Mouse (Mus musculus) embryonic facial prominence, embryonic 13.5 days (tissue): Measurements from ENCODE around the gene Crk. TPM values are rescaled to one million over a fixed set of nuclear protein-coding genes. Genes with fewer than 3 reads are reported as not detected.

Experiments used
- ATAC-seq: fragments of 200-750 bp; cut with Nextera tagmentation; 2 replicates; pipeline ENCODE4 v1.8.0; 2017; ENCODE audit warnings: low read depth; ENCODE audit not compliant: insufficient number of reproducible peaks, insufficient read depth, low FRiP score, low TSS enrichment
- H3K27ac ChIP-seq: fragments of 300-500 bp; sonication (generic); 2 replicates; pipeline ENCODE4 v1.5.1; 2015; ENCODE audit warnings: moderate library complexity, mild to moderate bottlenecking, inconsistent platforms
- H3K27me3 ChIP-seq: fragments of 300-500 bp; sonication (generic); 2 replicates; pipeline ENCODE4 v1.6.1; 2015; ENCODE audit warnings: mild to moderate bottlenecking, inconsistent platforms
- H3K36me3 ChIP-seq: fragments of 300-500 bp; sonication (generic); 2 replicates; pipeline ENCODE4 v1.6.1; 2015; ENCODE audit warnings: mild to moderate bottlenecking, inconsistent platforms
- H3K4me1 ChIP-seq: fragments of 300-500 bp; sonication (generic); 2 replicates; pipeline ENCODE4 v1.6.1; 2015; ENCODE audit warnings: inconsistent platforms
- H3K4me2 ChIP-seq: fragments of 300-500 bp; sonication (generic); 2 replicates; pipeline ENCODE4 v1.6.1; 2015; ENCODE audit warnings: moderate library complexity, mild to moderate bottlenecking, inconsistent platforms
- H3K4me3 ChIP-seq: fragments of 300-500 bp; sonication (generic); 2 replicates; pipeline ENCODE4 v1.5.1; 2015; ENCODE audit warnings: mild to moderate bottlenecking, inconsistent platforms
- H3K9ac ChIP-seq: fragments of 300-500 bp; sonication (generic); 2 replicates; pipeline ENCODE4 v1.6.1; 2015; ENCODE audit warnings: mild to moderate bottlenecking, inconsistent platforms
- H3K9me3 ChIP-seq: fragments of 300-500 bp; sonication (generic); 2 replicates; pipeline ENCODE4 v1.6.1; 2016; ENCODE audit warnings: inconsistent platforms
- WGBS: fragments of 180-500 bp; shearing (Covaris S2); methylation state at CpG from one replicate; pipeline ENCODE4 v1.1.7; 2015; ENCODE audit warnings: mixed read lengths; 5-methylcytosine and 5-hydroxymethylcytosine counted together
- polyA plus RNA-seq: library from polyadenylated mRNA; unstranded; fragments of >200 nt; fragmentation: Nextera tagmentation; extraction: Ambion mirVana; gene quantifications from 2 replicates; pipeline ENCODE4 v1.2.1, GENCODE M21; 2015

The Crk gene
- polyA plus RNA-seq = 123 and 136 TPM in 2 replicates

- Histone ChIP-seq H3K4me1 (peaks cover 16% of the 10 kb centered on the region), H3K4me3 (peak within 1 kb of the TSS; percentile 99), H3K9me3 (no peaks in the 10 kb centered on the region), H3K4me2 (peak within 1 kb of the TSS; percentile 71), H3K9ac (peak within 1 kb of the TSS; percentile 95), H3K27me3 (no peaks in the 10 kb centered on the region), H3K27ac (peak within 1 kb of the TSS; percentile 95), H3K36me3 (peaks cover 15% of the 10 kb centered on the region)
- peak; percentile 96 for ATAC-seq
- under 1% methylated on average over 55 of the region's 55 CpGs for WGBS
These were observed at the start of gene Crk for GRCm38 (mm10) chr11:75678747-75679438. Crk (plus strand) TSS chr11:75679259.

DNA sequence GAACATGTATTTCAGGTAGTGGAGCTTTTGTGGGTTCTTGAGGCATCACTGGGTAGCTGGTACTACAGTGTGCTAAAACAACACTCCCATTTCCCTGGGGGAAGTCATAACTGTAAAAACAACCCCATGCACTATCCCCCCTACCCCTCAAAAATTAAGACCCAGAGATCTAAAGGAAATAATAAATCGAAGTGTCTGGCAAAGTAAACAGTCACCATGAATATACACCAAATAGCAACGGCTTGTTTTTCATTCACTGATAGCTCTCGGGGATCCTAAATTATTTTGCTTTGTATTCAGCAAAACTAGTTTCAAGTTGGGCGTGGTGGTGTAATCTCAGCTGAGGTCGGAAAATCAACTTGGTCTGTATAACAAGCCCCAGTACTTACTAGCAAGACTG, 49.0 kb upstream of the Crk start:
- H3K4me1 ChIP-seq = peaks cover 25% of the 10 kb centered on the region
- no peak for ATAC-seq
- peak overlapping the region; percentile 81 for H3K9ac ChIP-seq
- 10% methylated on average over 5 of the region's 5 CpGs for WGBS
- no peaks in the 10 kb centered on the region for H3K9me3 ChIP-seq
- H3K4me3 ChIP-seq = peak overlapping the region; percentile 75
- peak overlapping the region; percentile 78 for H3K27ac ChIP-seq
- H3K36me3 ChIP-seq = peaks cover 34% of the 10 kb centered on the region
- peak overlapping the region; percentile 86 for H3K4me2 ChIP-seq
- H3K27me3 ChIP-seq = no peaks in the 10 kb centered on the region

DNA sequence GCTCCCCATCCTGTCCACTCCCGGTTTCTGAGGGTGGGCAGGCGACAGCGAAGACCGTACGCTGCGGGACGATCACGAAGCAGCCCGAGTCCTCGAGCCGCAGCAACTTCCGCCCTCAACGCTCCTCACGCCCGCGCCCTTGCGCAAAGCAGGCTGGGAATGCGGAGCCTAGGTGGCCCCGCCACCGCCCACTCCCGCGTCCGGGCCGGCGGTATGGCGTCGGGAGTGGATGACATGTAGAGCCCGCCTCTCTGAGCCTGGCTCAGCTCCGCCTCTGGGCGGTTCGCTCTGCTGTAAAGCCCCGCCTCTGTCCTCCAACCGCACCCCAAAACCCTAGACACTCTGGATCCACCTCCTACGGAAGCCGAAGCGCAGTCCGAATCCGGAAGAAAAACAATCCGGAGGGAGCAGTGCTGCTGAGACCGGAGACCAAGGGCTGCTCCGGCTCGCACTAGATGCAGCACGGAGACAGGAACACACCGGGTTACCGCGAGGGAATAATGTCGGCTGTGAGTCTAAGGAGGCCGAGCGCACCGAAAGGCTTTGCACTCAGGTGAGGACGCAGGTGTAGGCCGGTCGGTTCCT, 48.3 kb upstream of the Crk start, which contains the start of gene Inpp5k:
TSS of gene Inpp5k (plus strand) at position 344 of the 585 bp plus-strand sequence.
- H3K4me2 ChIP-seq = peak within 1 kb of the TSS; percentile 86
- H3K27me3 ChIP-seq = no peaks in the 10 kb centered on the region
- peak within 1 kb of the TSS; percentile 78 for H3K27ac ChIP-seq
- peak; percentile 100 for ATAC-seq
- peaks cover 33% of the 10 kb centered on the region for H3K36me3 ChIP-seq
- peaks cover 31% of the 10 kb centered on the region for H3K4me1 ChIP-seq
- H3K9me3 ChIP-seq = no peaks in the 10 kb centered on the region
- WGBS = under 1% methylated on average over 53 of the region's 53 CpGs
- H3K9ac ChIP-seq = peak within 1 kb of the TSS; percentile 81
- H3K4me3 ChIP-seq = peak within 1 kb of the TSS; percentile 75

DNA sequence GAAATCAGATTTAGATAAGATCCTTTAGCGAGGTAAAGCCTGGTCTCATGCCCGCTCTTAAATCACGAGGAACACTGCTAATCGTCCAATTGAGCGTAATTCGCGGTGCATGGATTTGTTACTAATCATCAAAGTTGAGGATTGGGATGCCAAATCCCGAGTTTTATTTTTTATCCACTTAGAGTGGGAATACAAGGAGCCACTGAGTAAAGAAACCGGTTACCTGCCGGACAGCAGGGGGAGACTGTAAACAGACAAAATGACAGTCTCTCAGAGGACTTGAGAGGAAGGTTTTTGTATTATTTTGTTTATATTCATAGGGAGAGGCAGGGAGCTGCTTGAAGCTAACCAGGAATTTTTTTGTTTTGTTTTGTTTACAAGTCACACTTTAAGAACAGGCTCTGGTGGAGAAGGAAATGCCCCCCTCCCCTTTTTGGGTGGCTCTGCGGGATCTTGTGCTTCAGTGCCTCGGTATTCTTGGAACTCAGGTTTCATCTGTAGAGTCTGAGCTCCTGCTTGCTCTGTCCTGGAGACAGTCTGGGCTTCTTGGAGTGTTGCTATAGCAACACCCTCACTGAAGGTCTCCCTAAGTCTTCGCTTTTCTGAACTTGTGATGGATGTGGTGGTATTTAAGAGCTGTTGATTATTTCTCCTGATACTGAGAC, 47.4 kb upstream of the Crk start:
- H3K9me3 ChIP-seq = no peaks in the 10 kb centered on the region
- peak overlapping the region; percentile 75 for H3K4me3 ChIP-seq
- WGBS = 9% methylated on average over 13 of the region's 13 CpGs
- no peaks in the 10 kb centered on the region for H3K27me3 ChIP-seq
- H3K9ac ChIP-seq = peak overlapping the region; percentile 81
- peaks cover 31% of the 10 kb centered on the region for H3K4me1 ChIP-seq
- H3K4me2 ChIP-seq = peak overlapping the region; percentile 86
- H3K36me3 ChIP-seq = peaks cover 29% of the 10 kb centered on the region
- ATAC-seq = no peak
- H3K27ac ChIP-seq = no peak overlapping the region

DNA sequence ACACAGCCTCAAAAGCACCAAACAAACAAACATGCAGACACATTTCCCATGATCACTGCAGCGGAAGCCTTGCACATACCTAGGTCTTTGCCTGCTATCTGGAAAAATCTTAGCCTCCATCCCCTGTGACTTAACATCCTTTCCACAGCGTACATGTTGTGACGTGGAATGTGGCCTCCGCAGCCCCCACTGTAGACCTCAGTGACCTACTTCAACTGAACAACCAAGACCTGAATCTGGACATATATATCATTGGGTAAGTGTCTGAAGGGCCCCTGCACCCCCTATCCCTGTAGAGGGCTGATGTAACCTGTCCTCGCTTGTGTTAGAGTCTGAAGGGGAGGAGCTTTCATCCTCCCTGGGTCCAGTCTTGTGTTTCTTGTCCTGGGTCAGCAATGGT, 46.1 kb upstream of the Crk start:
- Histone ChIP-seq H3K9me3 (no peaks in the 10 kb centered on the region), H3K27me3 (no peaks in the 10 kb centered on the region), H3K4me1 (peaks cover 31% of the 10 kb centered on the region), H3K9ac (peak overlapping the region; percentile 81; the same call in 1 of the 2 replicates), H3K36me3 (peaks cover 29% of the 10 kb centered on the region), H3K27ac (no peak overlapping the region), H3K4me2 (no peak overlapping the region), H3K4me3 (no peak overlapping the region)
- 93% methylated on average over 5 of the region's 5 CpGs for WGBS
- ATAC-seq = no peak

DNA sequence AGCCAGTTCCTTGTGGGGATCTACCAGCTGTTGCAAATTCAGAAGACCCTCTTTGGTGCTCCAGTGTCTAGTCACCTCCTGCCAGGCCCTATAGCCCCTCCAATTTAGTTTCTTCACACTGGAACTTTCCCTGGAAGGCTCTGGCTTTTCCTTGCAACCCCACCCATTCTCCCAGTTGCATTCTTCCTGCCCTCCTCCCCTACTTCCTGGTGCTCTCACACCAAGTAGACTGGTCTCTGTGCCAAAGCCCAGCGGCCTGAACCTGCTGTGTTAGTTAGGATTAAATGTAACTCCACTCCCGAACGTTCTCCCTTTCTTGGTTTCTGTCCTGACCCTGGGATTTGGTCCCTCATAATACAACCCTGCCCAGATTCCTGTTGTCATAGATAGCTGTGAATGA, 44.3 kb upstream of the Crk start:
- no peak overlapping the region for H3K27ac ChIP-seq
- H3K9ac ChIP-seq = no peak overlapping the region
- no peak overlapping the region for H3K4me2 ChIP-seq
- peaks cover 28% of the 10 kb centered on the region for H3K4me1 ChIP-seq
- no peak for ATAC-seq
- peaks cover 30% of the 10 kb centered on the region for H3K36me3 ChIP-seq
- no peaks in the 10 kb centered on the region for H3K9me3 ChIP-seq
- no peak overlapping the region for H3K4me3 ChIP-seq
- WGBS = 76% methylated on average over 3 of the region's 3 CpGs
- no peaks in the 10 kb centered on the region for H3K27me3 ChIP-seq

DNA sequence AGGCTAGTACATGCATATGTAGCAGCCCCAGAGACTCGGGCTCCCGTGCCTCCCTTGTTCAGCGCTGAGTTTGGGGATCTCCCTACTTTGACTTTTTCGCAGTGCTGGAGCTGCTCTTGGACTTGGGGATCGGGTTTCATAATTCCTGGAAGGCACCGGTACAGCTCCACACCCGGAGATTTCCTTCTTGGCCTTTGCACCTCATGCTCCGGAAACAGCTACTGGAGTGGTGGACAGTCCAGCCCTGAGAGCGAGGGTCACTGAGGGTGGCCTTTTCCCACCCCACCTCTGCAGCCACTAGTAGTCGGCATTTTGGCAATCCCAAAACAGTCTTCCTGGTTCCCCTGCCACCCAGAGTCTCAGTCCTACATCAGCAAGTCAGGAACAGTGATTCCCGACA, 43.7 kb upstream of the Crk start:
- Histone ChIP-seq H3K9ac (no peak overlapping the region), H3K4me2 (no peak overlapping the region), H3K36me3 (peaks cover 30% of the 10 kb centered on the region), H3K27me3 (no peaks in the 10 kb centered on the region), H3K9me3 (no peaks in the 10 kb centered on the region), H3K4me3 (no peak overlapping the region), H3K27ac (no peak overlapping the region), H3K4me1 (peaks cover 24% of the 10 kb centered on the region)
- WGBS = 54% methylated on average over 11 of the region's 11 CpGs
- no peak for ATAC-seq

DNA sequence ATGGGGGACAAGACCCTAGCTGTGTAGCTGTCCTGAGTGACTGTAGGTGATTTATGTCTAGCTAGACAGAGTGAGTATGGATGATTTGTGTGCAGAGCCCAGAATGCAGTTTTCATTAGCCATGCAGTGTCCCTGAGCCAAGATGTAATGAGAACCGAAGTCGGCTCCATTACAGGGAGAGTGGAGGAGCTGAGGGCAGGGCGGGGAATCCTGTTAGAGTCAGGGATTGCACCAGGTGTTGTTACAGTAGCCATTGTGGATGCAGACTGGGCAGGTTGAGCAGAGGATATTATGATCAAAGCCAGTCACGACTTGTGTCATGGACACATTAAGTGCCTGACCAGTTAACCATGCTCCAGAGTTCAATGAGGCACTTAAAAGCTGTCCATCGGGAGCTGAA, 35.7 kb upstream of the Crk start:
- no peak for ATAC-seq
- no peak overlapping the region for H3K27ac ChIP-seq
- H3K9me3 ChIP-seq = no peaks in the 10 kb centered on the region
- 71% methylated on average over 5 of the region's 5 CpGs for WGBS
- H3K4me3 ChIP-seq = no peak overlapping the region
- H3K4me1 ChIP-seq = peaks cover 5% of the 10 kb centered on the region; the same call in 1 of the 2 replicates
- no peak overlapping the region for H3K9ac ChIP-seq
- no peaks in the 10 kb centered on the region for H3K27me3 ChIP-seq
- no peak overlapping the region for H3K4me2 ChIP-seq
- peaks cover 16% of the 10 kb centered on the region for H3K36me3 ChIP-seq

GRCm38 (mm10) chr11:75644684-75645083, 34.4 kb upstream of the Crk start:
- 80% methylated on average over 9 of the region's 9 CpGs for WGBS
- Histone ChIP-seq H3K4me3 (no peak overlapping the region), H3K36me3 (peaks cover 12% of the 10 kb centered on the region), H3K4me1 (peaks cover 5% of the 10 kb centered on the region; the same call in 1 of the 2 replicates), H3K27me3 (no peaks in the 10 kb centered on the region), H3K27ac (no peak overlapping the region), H3K9me3 (no peaks in the 10 kb centered on the region), H3K4me2 (no peak overlapping the region), H3K9ac (no peak overlapping the region)
- no peak for ATAC-seq

GRCm38 (mm10) chr11:75647681-75648211, 31.3 kb upstream of the Crk start:
- Histone ChIP-seq H3K4me3 (no peak overlapping the region), H3K9me3 (no peaks in the 10 kb centered on the region), H3K27ac (no peak overlapping the region), H3K9ac (peak overlapping the region; percentile 44; the same call in 1 of the 2 replicates), H3K4me2 (no peak overlapping the region), H3K27me3 (peaks cover 7% of the 10 kb centered on the region; the same call in 1 of the 2 replicates), H3K36me3 (peaks cover 7% of the 10 kb centered on the region), H3K4me1 (peaks cover 25% of the 10 kb centered on the region)
- ATAC-seq = no peak
- 65% methylated on average over 6 of the region's 6 CpGs for WGBS

GRCm38 (mm10) chr11:75649155-75649561, 29.9 kb upstream of the Crk start:
- peak overlapping the region; percentile 8; the same call in 1 of the 2 replicates for H3K27ac ChIP-seq
- H3K9ac ChIP-seq = no peak overlapping the region
- no peak overlapping the region for H3K4me3 ChIP-seq
- peaks cover 7% of the 10 kb centered on the region for H3K36me3 ChIP-seq
- peaks cover 19% of the 10 kb centered on the region for H3K27me3 ChIP-seq
- no peak overlapping the region for H3K4me2 ChIP-seq
- H3K9me3 ChIP-seq = no peaks in the 10 kb centered on the region
- 71% methylated on average over 4 of the region's 4 CpGs for WGBS
- no peak for ATAC-seq
- peaks cover 35% of the 10 kb centered on the region for H3K4me1 ChIP-seq
